Mouse (Mus musculus) liver, adult 2 months (tissue): ENCODE data around the gene Bak1.

Source experiments
- CTCF ChIP-seq: fragments of 200-500 bp; IDR thresholded peaks from 2 replicates; pipeline ENCODE4 v1.5.1; 2011; ENCODE audit warnings: low read depth, low read length, control low read depth
- POLR2A ChIP-seq: fragments of 200-500 bp; IDR thresholded peaks from 2 replicates; pipeline ENCODE4 v1.6.1; 2011; ENCODE audit warnings: low read length, control low read depth; ENCODE audit not compliant: insufficient read depth; ENCODE audit errors: extremely low read depth

- TF ChIP-seq POLR2A (no peak), CTCF (no peak)
Measured at GRCm38 (mm10) chr17:27017564-27018499, 11.0 kb downstream of the Bak1 start.
